Mouse (Mus musculus): Measurements from ENCODE around the gene Wbp1l. TPM values are rescaled to one million over a fixed set of nuclear protein-coding genes. Genes with fewer than 3 reads are reported as not detected.

Gene Wbp1l
- polyA plus RNA-seq, 2 experiments, result 42.6 to 44.0 TPM

DNA sequence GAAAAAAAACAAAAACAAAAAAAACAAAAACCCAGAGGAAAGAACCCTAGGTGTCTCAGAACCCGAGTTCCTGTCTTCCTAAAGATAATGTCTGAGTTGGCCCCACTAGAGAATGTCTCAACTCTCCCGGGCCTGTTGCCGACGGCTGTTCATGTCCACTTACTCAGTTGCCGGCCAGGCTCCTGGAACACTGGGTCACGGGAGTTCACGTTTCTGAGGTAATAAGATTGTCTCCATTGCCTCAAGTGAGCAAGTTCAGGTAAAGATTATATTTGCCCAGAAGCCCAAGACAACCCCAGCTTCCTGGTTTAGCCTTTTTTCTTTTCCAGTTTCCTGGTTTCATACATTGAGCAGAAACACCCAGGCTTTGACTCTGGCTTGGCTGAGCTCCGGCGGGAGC lies 60.0 kb downstream of the Wbp1l start:
- no peaks in the 10 kb centered on the region for H3K27me3 ChIP-seq (ENCODE audit: control insufficient read depth, insufficient read depth, low read length)
- H3K9me3 ChIP-seq (ENCODE audit: control insufficient read depth, low read length), result no peaks in the 10 kb centered on the region
- DNase-seq (ENCODE audit: low spot score), result no peak
- ATAC-seq (ENCODE audit: low FRiP score, low read depth), result no peak
- no peak for TF ChIP-seq POLR2A (IDR thresholded peaks at IDR 0.05; ENCODE audit: borderline replicate concordance, extremely low read depth, insufficient read depth, insufficient read length)
- no peaks in the 10 kb centered on the region for H3K4me1 ChIP-seq (ENCODE audit: control insufficient read depth, insufficient read depth, low read length)
- H3K36me3 ChIP-seq (ENCODE audit: control insufficient read depth, insufficient read depth, low read length), result peaks cover 35% of the 10 kb centered on the region
- no peak overlapping the region for H3K4me2 ChIP-seq (replicated peaks; ENCODE audit: low read depth, low read length, severe bottlenecking)
- no peak overlapping the region for H3K27ac ChIP-seq (replicated peaks; ENCODE audit: low read depth, low read length)
- H3K4me3 ChIP-seq (replicated peaks; ENCODE audit: low read length), result no peak overlapping the region
- no peak overlapping the region for H3K9ac ChIP-seq (ENCODE audit: low read depth, low read length, severe bottlenecking)
- 83% methylated on average over 9 of the region's 9 CpGs for WGBS

- H3K4me2 ChIP-seq (replicated peaks; ENCODE audit: low read depth, low read length, severe bottlenecking), result no peak overlapping the region
- peaks cover 9% of the 10 kb centered on the region for H3K36me3 ChIP-seq (ENCODE audit: control insufficient read depth, insufficient read depth, low read length)
- H3K9me3 ChIP-seq (ENCODE audit: control insufficient read depth, low read length), result no peaks in the 10 kb centered on the region
- H3K9ac ChIP-seq (ENCODE audit: low read depth, low read length, severe bottlenecking), result no peak overlapping the region
- H3K4me3 ChIP-seq (replicated peaks; ENCODE audit: low read length), result no peak overlapping the region
- 43% methylated on average over 4 of the region's 4 CpGs for WGBS
- no peaks in the 10 kb centered on the region for H3K27me3 ChIP-seq (ENCODE audit: control insufficient read depth, insufficient read depth, low read length)
- H3K4me1 ChIP-seq (ENCODE audit: control insufficient read depth, insufficient read depth, low read length), result 0 out of 2 replicates have a peak, but pooled peaks cover 6% of the 10 kb centered on the region
- no peak overlapping the region for H3K27ac ChIP-seq (replicated peaks; ENCODE audit: low read depth, low read length)
- no peak for ATAC-seq (ENCODE audit: low FRiP score, low read depth)
- DNase-seq (ENCODE audit: low spot score), result no peak
- TF ChIP-seq POLR2A (IDR thresholded peaks at IDR 0.05; ENCODE audit: borderline replicate concordance, extremely low read depth, insufficient read depth, insufficient read length), result no peak
Observed at GRCm38 (mm10) chr19:46661511-46661910, 62.6 kb downstream of the Wbp1l start.

DNA sequence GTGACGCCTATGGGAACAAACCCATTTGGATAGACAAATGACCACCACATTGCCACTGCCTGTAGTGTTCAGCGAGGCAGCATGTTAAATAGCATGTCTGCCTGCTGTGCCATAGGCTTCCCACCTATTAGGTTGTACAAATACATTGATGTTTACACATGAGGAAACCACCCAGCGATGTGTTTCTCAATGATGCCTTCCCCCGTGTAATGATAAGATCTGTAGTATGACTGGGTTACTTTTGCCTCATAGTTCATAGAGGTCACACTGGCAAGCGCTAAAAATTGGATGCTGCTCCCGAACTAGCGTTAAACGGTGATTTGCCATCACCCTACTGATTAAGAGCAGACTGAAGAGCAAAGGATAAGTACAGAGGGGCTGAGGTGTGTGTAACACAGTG lies 63.3 kb downstream of the Wbp1l start:
- H3K4me1 ChIP-seq (ENCODE audit: control insufficient read depth, insufficient read depth, low read length), result 0 out of 2 replicates have a peak, but pooled peaks cover 6% of the 10 kb centered on the region
- H3K9ac ChIP-seq (ENCODE audit: low read depth, low read length, severe bottlenecking), result no peak overlapping the region
- 0 out of 2 replicates have a peak, but pooled peaks cover 2% of the 10 kb centered on the region for H3K36me3 ChIP-seq (ENCODE audit: control insufficient read depth, insufficient read depth, low read length)
- H3K27me3 ChIP-seq (ENCODE audit: control insufficient read depth, insufficient read depth, low read length), result no peaks in the 10 kb centered on the region
- H3K4me3 ChIP-seq (replicated peaks; ENCODE audit: low read length), result no peak overlapping the region
- no peak overlapping the region for H3K27ac ChIP-seq (replicated peaks; ENCODE audit: low read depth, low read length)
- no peak overlapping the region for H3K4me2 ChIP-seq (replicated peaks; ENCODE audit: low read depth, low read length, severe bottlenecking)
- DNase-seq (ENCODE audit: low spot score) (no peak), ATAC-seq (ENCODE audit: low FRiP score, low read depth) (no peak)
- 84% methylated on average over 8 of the region's 8 CpGs for WGBS
- no peaks in the 10 kb centered on the region for H3K9me3 ChIP-seq (ENCODE audit: control insufficient read depth, low read length)
- no peak for TF ChIP-seq POLR2A (IDR thresholded peaks at IDR 0.05; ENCODE audit: borderline replicate concordance, extremely low read depth, insufficient read depth, insufficient read length)

DNA sequence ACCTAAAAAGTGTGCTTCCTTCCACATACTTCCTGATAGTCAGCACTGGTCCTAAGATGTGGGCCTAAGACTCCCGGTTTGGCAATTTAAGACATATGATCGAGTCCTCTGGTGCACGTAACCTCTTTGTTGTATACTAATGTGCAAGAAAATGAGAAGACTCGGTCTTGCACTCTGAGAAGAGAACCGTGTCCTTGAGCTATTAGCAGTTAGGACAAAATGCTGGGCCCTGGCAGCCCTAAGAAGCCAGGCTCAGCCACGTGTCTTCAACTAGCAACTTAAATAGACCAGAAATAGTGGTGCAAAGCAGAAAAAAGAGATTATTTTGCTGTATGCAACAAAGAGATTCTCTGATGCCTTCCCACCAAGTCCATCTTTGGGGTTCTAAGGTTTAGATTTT lies 63.9 kb downstream of the Wbp1l start:
- ATAC-seq (ENCODE audit: low FRiP score, low read depth), result no peak
- DNase-seq (ENCODE audit: low spot score), result no peak
- Histone ChIP-seq H3K9me3 (ENCODE audit: control insufficient read depth, low read length) (no peaks in the 10 kb centered on the region), H3K4me2 (replicated peaks; ENCODE audit: low read depth, low read length, severe bottlenecking) (no peak overlapping the region), H3K27ac (replicated peaks; ENCODE audit: low read depth, low read length) (no peak overlapping the region), H3K9ac (ENCODE audit: low read depth, low read length, severe bottlenecking) (no peak overlapping the region), H3K4me3 (replicated peaks; ENCODE audit: low read length) (no peak overlapping the region), H3K36me3 (ENCODE audit: control insufficient read depth, insufficient read depth, low read length) (no peaks in the 10 kb centered on the region), H3K4me1 (ENCODE audit: control insufficient read depth, insufficient read depth, low read length) (0 out of 2 replicates have a peak, but pooled peaks cover 6% of the 10 kb centered on the region), H3K27me3 (ENCODE audit: control insufficient read depth, insufficient read depth, low read length) (no peaks in the 10 kb centered on the region)
- 81% methylated on average over 6 of the region's 6 CpGs for WGBS
- TF ChIP-seq POLR2A (IDR thresholded peaks at IDR 0.05; ENCODE audit: borderline replicate concordance, extremely low read depth, insufficient read depth, insufficient read length), result no peak

DNA sequence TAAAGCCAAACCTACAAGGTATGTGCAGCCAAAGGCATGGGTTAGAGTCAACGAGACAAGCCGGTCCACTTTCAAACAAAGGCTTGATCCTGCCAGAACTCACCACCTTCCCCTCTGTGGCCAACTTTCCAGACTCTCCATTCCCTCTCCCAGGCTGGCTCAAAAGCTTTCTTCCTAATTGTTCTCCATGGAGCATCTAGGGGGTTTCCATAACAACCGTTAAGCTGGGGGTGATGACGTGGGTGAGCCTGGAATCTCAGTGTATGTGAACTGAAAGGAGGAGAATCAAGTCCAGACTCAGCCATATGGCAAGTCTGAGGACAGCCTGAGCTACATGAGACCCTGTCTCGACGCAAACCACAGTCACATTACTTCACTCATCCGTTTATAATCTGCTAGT lies 66.6 kb downstream of the Wbp1l start:
- TF ChIP-seq POLR2A (IDR thresholded peaks at IDR 0.05; ENCODE audit: borderline replicate concordance, extremely low read depth, insufficient read depth, insufficient read length), result no peak
- Histone ChIP-seq H3K27me3 (ENCODE audit: control insufficient read depth, insufficient read depth, low read length) (no peaks in the 10 kb centered on the region), H3K4me3 (replicated peaks; ENCODE audit: low read length) (no peak overlapping the region), H3K36me3 (ENCODE audit: control insufficient read depth, insufficient read depth, low read length) (no peaks in the 10 kb centered on the region), H3K4me1 (ENCODE audit: control insufficient read depth, insufficient read depth, low read length) (0 out of 2 replicates have a peak, but pooled peaks cover 6% of the 10 kb centered on the region), H3K9ac (ENCODE audit: low read depth, low read length, severe bottlenecking) (no peak overlapping the region), H3K27ac (replicated peaks; ENCODE audit: low read depth, low read length) (no peak overlapping the region), H3K9me3 (ENCODE audit: control insufficient read depth, low read length) (no peaks in the 10 kb centered on the region), H3K4me2 (replicated peaks; ENCODE audit: low read depth, low read length, severe bottlenecking) (no peak overlapping the region)
- no peak for DNase-seq (ENCODE audit: low spot score)
- ATAC-seq (ENCODE audit: low FRiP score, low read depth), result no peak
- WGBS, result 56% methylated on average over 7 of the region's 7 CpGs

DNA sequence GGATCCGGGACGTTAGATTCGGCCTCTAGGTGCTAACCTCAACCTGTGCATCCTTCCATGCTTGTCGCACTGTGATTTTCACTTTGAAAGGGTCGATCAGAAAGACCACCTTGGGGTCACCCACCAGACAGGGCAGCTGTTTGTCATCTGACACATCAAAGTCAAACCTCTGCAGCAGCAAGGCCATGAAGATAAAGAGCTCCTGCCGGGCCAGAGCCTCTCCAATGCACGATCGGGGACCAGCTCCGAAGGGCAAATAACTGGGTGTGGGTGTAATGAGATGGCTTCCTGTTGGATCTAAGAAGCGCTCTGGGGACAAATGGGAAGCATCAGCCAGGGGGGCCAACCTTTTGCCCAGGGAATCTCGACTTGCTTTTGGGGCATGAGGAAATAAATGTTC lies 68.4 kb downstream of the Wbp1l start:
- Histone ChIP-seq H3K4me2 (replicated peaks; ENCODE audit: low read depth, low read length, severe bottlenecking) (no peak overlapping the region), H3K9me3 (ENCODE audit: control insufficient read depth, low read length) (no peaks in the 10 kb centered on the region), H3K4me3 (replicated peaks; ENCODE audit: low read length) (no peak overlapping the region), H3K36me3 (ENCODE audit: control insufficient read depth, insufficient read depth, low read length) (no peaks in the 10 kb centered on the region), H3K9ac (ENCODE audit: low read depth, low read length, severe bottlenecking) (no peak overlapping the region), H3K27me3 (ENCODE audit: control insufficient read depth, insufficient read depth, low read length) (no peaks in the 10 kb centered on the region), H3K4me1 (ENCODE audit: control insufficient read depth, insufficient read depth, low read length) (0 out of 2 replicates have a peak, but pooled peaks cover 6% of the 10 kb centered on the region), H3K27ac (replicated peaks; ENCODE audit: low read depth, low read length) (no peak overlapping the region)
- ATAC-seq (ENCODE audit: low FRiP score, low read depth) (no peak), DNase-seq (ENCODE audit: low spot score) (no peak)
- no peak for TF ChIP-seq POLR2A (IDR thresholded peaks at IDR 0.05; ENCODE audit: borderline replicate concordance, extremely low read depth, insufficient read depth, insufficient read length)
- WGBS, result 41% methylated on average over 11 of the region's 11 CpGs

Measured in limb, embryonic 14.5 days (tissue).